Mouse (Mus musculus) ES-CJ7 (cell line): ENCODE data around the gene 4933414I15Rik.

ENCODE experiments used
- DNase-seq: peaks from one replicate; pipeline ENCODE4 v3.0.0; 2011; ENCODE audit warnings: low read depth, low spot score

The 4933414I15Rik gene

DNA sequence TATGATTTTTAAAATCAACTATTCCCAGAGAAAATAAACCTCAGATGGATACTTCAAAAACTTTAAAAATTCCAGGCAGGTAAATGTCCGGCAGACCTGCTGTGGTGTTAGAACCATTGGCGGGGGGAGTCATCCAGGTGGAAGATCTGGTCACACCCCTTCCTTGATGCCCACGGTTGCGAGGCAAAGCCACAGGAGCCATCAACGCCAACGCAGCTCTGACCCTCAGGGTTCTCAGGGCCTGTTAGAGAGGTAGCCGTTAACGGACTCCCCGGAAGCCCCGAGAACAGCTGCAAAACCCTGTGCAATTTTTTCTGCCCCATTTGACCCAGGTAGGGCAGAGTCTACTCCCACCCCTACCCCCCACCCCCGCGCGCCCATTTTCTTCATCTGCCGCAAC lies at the start of gene 4933414I15Rik:
Gene 4933414I15Rik (minus strand): TSS at position 260 of the 400 bp plus-strand sequence.
- no peak for DNase-seq

DNA sequence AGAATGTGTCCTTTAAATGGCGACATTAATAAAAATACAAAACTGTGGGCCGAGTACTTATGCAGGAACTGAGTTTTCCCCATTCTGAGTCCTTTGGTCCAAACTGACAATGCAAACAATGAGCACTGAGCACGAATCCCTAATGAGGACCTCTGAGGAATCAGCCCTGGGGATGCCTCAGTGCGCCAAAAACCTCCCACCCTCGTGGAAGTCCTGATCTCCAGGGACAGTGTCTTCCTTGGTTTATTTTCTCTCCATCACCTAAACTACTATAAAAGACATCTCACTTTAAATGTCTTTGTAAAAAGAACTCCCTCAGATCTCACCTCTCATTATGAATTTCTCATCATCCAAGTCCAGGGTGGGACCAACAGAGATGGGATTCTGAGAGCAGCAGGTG lies 38.1 kb upstream of the 4933414I15Rik start, which contains the start of gene Olfr1377:
Gene Olfr1377 (plus strand): TSS at position 301 of the 400 bp plus-strand sequence.
- no peak for DNase-seq

DNA sequence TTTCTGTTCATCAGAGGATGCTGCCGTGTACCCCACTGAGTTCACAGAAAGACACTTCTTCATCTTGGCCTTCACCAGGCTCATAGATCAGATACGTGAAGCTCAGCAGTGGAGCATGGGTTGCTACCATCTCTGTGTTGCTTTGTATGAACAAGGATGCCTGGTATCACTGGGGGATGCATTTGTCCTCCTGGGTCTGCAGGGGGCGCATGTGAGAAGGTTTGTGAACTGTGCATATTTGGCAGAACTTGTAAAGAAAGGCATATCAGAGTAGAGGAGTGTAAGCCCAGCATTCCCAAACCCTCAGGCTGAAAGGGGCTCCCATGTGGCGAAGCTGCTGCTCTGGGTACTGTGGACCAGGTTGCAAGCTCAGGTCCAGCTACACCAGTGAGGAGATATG lies 33.7 kb upstream of the 4933414I15Rik start:
- DNase-seq = peak; percentile 40

DNA sequence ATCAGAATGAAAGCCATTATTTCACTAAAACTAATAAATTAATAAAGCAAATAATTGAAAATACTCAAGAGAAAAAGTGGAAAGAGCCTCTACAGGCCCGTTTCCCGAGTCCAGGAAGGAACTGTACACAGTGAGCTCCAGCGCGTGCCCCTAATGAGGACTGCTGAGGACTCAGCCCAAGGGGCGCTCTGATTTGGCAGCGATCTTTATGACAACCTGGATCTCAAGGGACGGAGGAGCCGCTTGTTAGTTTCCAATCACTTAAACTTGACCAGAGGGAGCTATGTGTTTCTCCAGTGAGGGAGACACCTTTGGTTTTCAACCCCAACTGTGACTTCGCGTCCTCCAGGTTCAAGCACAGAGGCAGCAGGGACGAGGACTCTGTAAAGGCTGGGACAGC lies 22.7 kb upstream of the 4933414I15Rik start, which contains the start of gene Olfr1378:
Gene Olfr1378 (plus strand): TSS at position 301 of the 400 bp plus-strand sequence.
- DNase-seq = no peak

DNA sequence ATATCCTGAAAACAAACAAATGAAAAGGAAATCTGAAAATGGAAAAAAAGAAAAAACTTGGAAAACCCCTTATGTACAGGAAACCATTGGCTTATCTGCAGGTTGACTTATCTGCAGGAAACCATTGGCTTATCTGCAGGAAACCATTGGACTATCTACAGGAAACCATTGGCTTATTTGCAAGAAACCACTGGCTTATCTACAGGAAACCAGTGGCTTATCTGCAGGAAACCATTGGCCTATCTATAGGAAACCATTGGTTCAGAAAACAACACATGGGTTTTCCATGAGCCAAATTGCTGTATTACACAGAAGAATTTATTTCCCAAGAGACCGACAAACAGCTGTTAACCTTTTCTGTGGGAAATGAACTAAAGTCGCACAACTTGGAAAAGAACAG lies 21.3 kb upstream of the 4933414I15Rik start:
- DNase-seq = no peak

DNA sequence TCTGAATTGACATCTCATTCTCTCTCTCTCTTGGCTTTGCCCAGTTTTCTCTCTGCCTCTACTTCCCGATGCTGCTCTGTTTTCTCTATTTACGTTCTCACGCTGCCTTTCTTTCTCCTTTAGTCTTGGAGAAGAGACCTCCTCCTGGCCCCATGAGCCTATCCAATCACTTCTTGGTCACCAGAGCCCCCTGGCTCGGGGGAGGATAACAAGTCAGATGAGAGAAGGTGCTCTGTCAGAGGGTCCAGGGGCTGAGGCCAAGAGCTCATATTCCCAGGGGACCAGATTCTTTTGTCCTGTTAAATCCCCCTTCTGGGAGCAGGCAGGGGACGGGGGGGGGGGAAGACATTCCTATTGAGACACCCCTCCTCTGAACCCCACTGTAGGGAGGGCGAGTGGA lies 10.1 kb upstream of the 4933414I15Rik start, which contains the start of gene Prop1:
Gene Prop1 (minus strand): TSS at position 101 of the 400 bp plus-strand sequence.
- no peak for DNase-seq

DNA sequence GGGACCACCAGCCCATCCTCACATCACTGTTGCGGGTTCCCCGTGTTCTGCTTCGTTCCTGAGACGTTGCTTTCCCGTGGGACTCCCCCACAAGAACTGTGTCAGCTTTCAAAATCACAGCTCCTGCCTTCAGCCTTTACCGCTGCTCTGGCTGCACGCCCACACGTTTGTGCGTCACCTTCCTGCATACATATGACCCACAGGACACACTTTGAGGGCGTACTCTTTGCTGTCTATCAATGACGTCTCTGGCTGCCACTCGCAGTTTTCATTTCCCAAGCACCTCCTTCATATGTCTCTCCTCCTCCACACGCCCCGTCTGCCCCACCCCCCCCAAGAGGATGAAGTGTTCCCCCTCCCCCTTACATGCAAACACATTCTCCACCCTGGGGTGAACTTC lies 8.7 kb upstream of the 4933414I15Rik start:
- DNase-seq = no peak

DNA sequence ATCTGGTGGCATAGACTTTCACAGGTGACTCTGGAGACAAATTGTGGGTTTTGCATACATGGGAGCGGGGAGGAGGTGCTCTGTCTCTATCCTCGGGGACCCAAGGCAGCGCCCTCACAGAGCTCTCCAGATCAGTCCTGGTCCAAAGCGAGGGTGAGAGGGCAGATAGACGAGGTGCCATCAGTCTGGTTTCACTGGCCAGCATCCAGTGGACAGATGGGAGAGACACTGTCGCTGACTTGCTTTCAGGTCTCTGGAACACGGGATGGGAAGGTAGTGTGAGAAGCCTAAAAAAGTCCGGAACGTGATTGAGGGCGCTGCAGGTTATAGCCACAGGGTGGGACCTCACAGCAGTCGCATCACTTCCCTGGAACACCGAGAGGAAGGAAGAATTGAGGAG lies 1.2 kb downstream of the 4933414I15Rik start:
- no peak for DNase-seq

DNA sequence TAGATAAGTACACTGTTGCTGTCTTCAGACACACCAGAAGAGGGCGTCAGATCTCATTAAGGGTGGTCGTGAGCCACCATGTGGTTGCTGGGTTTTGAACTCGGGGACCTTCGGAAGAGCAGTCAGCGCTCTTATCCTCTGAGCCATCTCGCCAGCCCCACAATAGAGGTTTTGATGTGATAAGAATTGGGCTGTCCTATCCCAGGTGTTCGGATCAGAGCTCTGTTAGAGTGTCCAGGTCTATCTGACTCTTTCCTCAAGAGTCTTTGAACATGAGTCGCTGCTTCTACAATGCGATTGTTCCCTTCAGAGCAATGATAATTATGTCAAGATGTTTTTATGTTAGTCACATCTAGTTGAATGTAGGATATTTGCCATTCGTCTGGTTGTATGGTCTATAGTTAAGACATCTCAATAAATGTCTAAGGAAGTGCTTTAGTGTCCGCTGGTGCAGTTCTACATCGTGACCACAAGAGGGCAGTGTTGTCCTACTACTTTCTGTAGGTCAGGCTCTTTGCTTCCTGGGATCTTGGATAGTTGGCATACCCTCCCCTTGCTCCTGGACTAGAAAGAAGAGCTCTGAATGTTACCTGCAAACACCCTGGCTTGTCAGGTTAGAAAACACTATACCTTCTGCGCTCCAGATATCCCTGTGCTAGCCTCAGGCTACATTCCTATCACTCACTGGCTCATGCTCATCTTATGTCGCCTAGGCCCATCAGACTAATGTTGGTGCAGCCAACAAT lies 3.8 kb downstream of the 4933414I15Rik start:
- DNase-seq = peak; percentile 78

DNA sequence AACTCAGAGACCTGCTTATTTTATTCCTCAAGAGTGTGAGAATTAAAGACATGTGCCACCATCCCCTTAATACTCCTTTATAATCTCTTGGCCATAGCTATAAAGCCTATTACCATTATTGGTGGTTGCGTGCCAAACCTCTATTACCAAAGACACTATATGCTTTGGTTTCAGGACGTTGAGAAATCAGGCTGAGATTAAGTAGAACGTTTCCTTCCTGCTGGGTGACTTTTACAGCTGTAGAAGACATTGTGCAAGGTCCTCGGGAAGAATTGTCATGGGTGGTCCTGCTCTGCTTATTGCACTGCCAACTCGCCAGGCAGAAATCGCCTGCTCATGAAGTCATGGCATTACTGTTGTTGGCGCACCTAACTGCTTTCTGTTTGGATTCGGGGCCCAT lies 5.1 kb downstream of the 4933414I15Rik start:
- no peak for DNase-seq

DNA sequence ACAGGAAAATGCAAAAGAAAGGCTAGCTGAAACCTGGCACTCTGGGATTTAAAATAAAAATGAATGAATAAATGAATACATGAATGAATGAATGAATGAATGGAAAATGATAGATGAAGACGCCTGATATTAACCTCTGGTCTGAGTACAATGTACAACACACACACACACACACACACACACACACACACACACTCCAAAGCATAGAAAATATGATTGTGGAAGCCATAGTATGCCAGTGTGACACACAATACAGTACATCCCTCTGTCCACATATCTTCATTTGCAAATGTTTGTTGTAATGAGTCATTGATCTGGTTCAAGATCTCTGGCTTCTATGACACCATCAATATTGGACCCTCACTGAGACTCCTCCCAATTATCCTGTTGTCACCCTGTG lies 11.5 kb downstream of the 4933414I15Rik start:
- no peak for DNase-seq

DNA sequence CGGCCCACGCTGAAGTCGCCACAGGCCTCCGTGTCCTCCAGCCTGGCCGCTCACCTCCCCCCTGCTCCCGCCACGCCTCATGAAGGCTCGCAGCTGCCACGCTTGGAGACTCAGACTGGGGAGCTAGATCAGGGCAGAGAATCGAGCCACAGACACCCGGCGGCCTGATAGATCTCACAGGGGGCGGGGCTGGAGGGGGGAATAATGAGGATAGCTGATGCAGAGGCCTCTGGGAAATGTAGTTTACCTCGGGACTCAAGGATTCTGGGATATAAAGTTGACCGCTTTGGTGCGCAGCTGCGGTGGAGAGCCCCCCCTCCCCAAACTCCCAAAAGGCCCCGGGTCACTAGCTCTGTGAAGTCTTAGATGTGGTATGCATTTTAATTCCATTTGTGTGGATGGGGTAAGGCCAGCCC lies 12.1 kb downstream of the 4933414I15Rik start, which contains the start of gene Zfp354b:
Gene Zfp354b (minus strand): TSS at position 183 of the 416 bp plus-strand sequence.
- peak; percentile 86 for DNase-seq

DNA sequence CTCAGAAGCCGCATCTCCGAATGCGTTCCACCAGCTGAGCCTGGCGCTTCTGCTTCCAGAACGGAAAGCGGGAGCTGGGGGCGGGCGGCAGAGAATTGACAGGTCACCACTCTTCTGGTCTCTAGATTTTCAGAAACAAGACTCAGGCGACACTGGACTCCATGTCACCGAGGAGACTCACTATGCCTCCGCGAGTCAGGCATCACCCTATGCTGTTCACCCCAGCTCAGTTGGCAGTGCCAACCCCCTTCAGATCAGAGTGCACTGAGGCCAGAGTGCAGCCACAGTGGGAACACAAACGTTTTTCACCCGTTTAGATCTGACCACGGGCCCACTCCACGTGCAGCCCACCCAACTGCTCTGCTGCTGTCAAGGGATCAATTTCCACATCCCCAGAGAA lies 12.5 kb downstream of the 4933414I15Rik start:
- no peak for DNase-seq

DNA sequence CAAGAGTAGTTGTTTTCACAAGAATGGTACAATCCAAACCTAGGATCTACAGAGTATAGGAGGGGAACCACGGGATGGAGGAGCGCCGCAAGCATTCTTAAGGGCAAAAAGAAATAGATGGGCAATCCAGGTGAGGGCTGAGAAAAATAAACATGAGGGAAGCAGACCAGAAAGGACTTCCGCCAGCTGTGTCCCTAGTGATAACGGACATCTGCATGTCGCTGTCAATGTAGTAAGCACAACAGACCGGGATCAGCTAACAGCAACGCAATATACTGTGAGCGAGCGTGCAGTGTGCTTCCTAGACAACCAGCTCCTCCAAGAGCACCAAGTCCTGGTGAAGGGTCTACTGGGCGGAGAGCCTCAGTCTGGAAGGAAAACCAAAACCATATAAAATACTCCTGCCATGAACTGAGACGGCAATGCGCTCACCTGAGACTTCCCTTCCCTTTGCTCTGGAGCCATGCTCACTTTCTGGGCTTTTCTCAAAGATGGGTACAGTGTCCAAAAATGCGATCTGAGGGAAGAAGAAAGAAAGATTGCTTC lies 13.0 kb downstream of the 4933414I15Rik start:
- no peak for DNase-seq

DNA sequence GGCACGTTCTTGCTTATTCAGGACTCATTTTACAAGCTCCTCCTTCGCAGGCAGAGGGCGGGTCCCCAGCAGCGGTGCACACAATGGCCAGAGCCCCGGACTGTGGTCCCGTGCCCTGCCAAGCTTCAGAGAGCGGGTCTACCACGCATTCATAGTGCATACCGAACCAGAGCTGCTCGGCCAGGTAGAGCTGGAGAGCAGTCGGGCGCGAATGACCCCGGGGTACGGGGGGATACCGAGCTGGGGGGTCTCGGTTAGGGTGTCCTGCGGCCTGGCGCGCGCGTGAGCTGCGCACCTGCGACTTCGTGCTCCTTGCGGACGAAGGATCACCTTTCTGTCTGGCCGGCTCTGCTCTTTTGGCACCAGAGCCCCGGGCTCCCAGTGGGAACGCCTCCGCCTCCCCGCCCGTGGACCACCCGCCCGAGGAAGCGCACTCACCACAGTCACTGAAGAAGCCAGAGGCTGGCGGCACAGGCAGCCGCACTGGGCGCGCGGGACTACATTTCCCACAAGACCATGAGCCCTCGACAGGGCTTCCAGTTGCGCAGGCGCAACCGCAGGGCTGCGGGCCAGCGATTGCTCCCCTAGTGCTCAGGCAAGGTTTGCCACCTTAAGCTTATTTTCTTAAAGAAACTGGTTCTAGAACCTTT lies 27.8 kb downstream of the 4933414I15Rik start, which contains the start of gene Zfp2:
Gene Zfp2 (minus strand): TSS at position 495 of the 650 bp plus-strand sequence.
- DNase-seq = peak; percentile 94

DNA sequence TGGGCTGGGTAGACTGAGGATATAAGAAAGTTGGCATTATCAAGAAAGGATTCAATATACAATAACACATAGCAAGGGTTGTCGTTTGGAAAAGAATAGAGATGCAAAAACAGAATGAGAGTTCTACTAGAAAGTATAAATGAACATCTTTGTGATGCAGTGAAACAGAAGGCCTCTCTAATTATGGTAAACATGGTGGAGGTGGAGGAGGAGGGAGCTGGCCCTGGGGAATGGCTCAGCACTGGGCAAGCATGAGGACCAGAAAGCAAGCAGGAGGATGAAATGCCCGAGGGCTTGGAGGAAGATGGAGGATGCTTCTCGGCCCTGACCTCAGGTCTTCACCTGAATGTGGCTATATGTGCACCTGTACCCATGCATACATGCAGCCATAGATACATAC lies 29.1 kb downstream of the 4933414I15Rik start:
- DNase-seq = no peak

DNA sequence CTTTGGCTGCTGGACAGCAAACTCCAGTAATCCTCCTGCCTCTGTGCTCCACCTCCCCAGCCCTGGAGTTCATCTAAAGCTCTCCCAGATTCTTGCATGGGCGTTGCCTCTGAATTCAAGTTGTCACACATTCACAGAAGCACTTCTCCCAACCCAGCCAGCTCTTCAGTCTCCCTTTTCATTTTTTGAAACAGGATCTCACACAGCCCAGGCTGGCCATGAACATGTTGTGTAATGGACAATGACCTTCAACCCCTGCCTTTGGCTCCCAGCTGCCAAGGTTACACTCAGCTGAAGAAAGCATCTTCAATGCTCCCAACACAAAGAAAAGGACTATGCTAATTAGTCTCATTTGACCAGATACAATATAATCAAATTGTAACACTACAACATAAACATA lies 30.3 kb downstream of the 4933414I15Rik start:
- DNase-seq = peak; percentile 26

DNA sequence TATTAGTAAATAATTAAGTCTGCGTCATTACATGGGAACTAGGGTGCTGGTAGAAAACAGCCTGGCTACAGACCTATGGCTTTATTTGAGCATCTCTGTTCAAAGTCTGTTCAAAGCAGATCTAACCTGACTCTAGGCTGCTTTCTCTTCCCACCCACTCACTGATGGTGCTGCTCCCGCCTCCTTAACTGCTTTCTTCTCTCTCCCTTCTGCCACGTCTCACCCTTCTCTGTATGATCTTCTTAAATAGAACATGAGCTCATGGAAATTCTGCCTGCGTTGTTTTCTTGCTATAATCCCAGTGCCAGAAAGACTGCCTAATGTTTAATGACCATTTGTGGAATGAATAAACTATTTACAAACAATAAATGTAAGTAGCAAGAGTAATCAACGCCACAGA lies 35.4 kb downstream of the 4933414I15Rik start:
- DNase-seq = no peak

DNA sequence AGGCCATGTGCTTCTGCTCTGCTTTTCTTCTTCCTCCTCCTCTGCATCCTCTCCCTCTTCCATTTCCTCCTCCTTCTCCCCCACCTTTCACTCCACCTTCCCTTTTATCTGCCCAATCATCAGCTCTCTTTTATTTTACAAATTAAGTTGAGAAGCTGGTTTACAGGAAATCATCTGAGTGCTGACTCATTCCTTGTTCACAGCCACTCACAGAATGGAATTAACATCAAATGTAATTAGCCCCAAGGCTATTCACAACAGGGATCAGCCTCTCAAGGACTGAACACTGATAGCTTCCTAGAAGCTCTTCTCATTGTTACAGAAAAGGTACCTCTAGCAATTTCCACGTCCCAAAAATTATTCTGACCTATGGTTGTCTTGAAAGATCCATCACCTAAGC lies 46.2 kb downstream of the 4933414I15Rik start:
- peak; percentile 80 for DNase-seq

DNA sequence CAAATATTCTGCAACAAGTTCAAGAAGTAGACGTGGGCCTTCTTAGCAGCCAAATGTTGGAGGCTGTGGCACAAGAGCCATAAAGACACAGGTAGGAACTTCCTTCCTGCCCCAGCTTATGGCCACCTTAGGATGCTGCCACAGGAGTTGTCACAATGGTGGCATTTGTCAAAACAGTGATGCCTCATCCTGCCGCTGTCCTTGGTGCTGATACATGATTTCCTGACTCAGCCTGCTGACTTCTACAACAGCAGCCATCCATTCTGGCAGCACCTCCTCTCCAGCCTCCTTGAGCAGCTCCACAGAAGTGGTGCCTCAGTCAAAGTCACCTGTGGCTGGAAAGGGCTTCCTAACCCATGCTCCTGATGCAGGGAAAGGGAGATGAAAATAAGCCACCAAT lies 51.1 kb downstream of the 4933414I15Rik start:
- peak; percentile 45 for DNase-seq
